Mouse (Mus musculus) lung, postnatal 0 days (tissue): ENCODE results near the gene Cog5. TPM values are rescaled to one million over a fixed set of nuclear protein-coding genes. Genes with fewer than 3 reads are reported as not detected.

Experiments used
- ATAC-seq: fragments of 200-750 bp; cut with Nextera tagmentation; 2 replicates; pipeline ENCODE4 v1.8.0; 2017; ENCODE audit warnings: moderate library complexity
- DNase-seq: peaks from one replicate; pipeline ENCODE4 v3.0.0-alpha.2; 2016; ENCODE audit warnings: low spot score
- H3K27ac ChIP-seq: fragments of 300-500 bp; sonication (generic); 2 replicates; pipeline ENCODE4 v1.5.1; 2014; ENCODE audit warnings: antibody characterized with exemption, mild to moderate bottlenecking, low read length, mixed read lengths
- H3K27me3 ChIP-seq: fragments of 300-500 bp; sonication (generic); replicated peaks from 2 replicates; pipeline ENCODE4 v1.6.1; 2014; ENCODE audit warnings: low read length, mixed read lengths; ENCODE audit not compliant: insufficient read depth
- H3K36me3 ChIP-seq: fragments of 300-500 bp; sonication (generic); 2 replicates; pipeline ENCODE4 v1.6.1; 2014; ENCODE audit warnings: low read length, mixed read lengths; ENCODE audit not compliant: insufficient read depth
- H3K4me1 ChIP-seq: fragments of 300-500 bp; sonication (generic); 2 replicates; pipeline ENCODE4 v1.6.1; 2014; ENCODE audit warnings: antibody characterized with exemption, low read depth, low read length, mixed read lengths; ENCODE audit not compliant: insufficient read depth
- H3K4me2 ChIP-seq: fragments of 300-500 bp; sonication (generic); replicated peaks from 2 replicates; pipeline ENCODE4 v1.6.1; 2014; ENCODE audit warnings: low read depth, mild to moderate bottlenecking, low read length, moderate library complexity, mixed read lengths
- H3K4me3 ChIP-seq: fragments of 300-500 bp; sonication (generic); 2 replicates; pipeline ENCODE4 v1.5.1; 2014; ENCODE audit warnings: low read depth, low read length
- H3K9ac ChIP-seq: fragments of 300-500 bp; sonication (generic); replicated peaks from 2 replicates; pipeline ENCODE4 v1.6.1; 2014; ENCODE audit warnings: low read depth, mild to moderate bottlenecking
- H3K9me3 ChIP-seq: fragments of 300-500 bp; sonication (generic); 2 replicates; pipeline ENCODE4 v1.6.1; 2016; ENCODE audit warnings: low read length, mixed read lengths
- CTCF ChIP-seq: IDR thresholded peaks from 2 replicates; pipeline ENCODE4 v1.5.1; 2016; ENCODE audit warnings: antibody characterized with exemption, mild to moderate bottlenecking
- EP300 ChIP-seq: IDR thresholded peaks from 2 replicates; pipeline ENCODE4 v1.6.1; 2016; ENCODE audit warnings: antibody characterized with exemption, mild to moderate bottlenecking, control low read depth
- WGBS: fragments of 180-500 bp; shearing (Covaris S2); extraction: QIAGEN DNeasy Blood & Tissue Kit; methylation state at CpG from one replicate; pipeline ENCODE4 v1.1.7; 2014; 5-methylcytosine and 5-hydroxymethylcytosine counted together
- polyA plus RNA-seq: library from polyadenylated mRNA; unstranded; fragments of >200 nt; fragmentation: Nextera tagmentation; extraction: Ambion mirVana; gene quantifications from 2 replicates; pipeline ENCODE4 v1.2.1, GENCODE M21; 2015

Gene Cog5
- polyA plus RNA-seq, 1 experiment from 2014 or later, result 17.0 TPM

DNA sequence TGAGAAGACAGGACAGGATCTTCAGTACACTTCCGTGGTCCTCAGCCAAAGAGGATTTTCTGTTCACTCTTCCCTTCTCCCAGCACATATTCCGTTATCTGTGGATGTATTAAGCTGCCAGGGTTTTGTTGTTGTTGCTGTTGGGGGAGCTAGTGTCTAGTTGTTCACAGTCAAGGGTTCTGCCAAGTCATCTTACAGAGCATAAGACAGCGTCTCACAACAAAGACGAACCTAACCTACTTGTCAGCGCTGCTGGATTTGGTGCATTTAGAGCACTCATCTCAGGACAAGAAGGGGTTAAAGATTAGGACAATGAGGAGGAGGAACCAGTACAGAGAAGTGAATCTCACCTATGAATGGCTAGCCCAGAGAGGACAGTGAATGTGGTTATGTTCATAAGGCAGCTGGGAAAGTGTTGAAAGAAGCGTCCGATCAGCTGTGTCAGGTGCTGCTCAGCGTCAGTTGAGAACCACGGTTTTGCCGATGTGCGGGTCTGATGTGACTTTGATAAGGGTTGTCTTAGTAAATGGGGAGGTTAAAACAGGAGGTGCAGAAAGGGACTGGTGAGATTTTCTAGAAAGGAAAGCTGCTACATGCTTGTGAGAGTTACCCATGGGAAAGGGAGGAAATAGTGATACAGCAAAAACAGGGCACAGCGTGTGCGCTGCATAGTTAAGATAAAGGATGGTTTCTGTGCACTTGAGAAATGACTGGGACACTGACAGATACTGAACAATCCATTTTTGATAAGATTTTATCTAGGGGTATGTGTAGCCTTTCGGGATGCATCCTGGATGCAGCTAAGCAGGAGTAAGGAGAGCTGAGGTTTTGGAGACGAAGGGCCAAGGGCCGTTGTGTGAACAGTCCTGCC, 208.2 kb downstream of the Cog5 start:
- H3K36me3 ChIP-seq, result no peaks in the 10 kb centered on the region
- H3K9ac ChIP-seq, result no peak overlapping the region
- no peak for ATAC-seq
- no peak overlapping the region for H3K4me2 ChIP-seq
- no peak for DNase-seq
- no peak overlapping the region for H3K4me3 ChIP-seq
- H3K27me3 ChIP-seq, result no peaks in the 10 kb centered on the region
- TF ChIP-seq CTCF (no peak), EP300 (no peak)
- no peaks in the 10 kb centered on the region for H3K4me1 ChIP-seq
- no peak overlapping the region for H3K27ac ChIP-seq
- 77% methylated on average over 16 of the region's 16 CpGs for WGBS
- no peaks in the 10 kb centered on the region for H3K9me3 ChIP-seq

DNA sequence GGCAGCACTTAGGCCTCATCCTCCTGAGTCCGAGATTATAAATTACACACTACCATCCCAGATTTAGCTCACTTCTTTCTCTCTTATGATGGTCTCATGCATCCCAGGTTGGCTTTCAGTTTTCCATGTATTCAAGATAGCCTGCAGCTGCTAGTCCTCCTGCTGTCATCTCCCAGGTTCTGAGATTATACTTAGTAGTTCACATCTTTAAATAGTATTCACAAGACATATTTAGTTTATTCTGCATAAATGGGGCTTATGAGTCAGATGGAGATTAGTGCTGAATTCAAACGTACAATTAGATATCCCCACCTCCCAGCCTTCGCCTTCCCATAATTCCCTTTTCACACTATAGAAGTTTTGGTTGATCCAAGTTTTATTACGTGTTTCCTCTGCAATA, 222.1 kb downstream of the Cog5 start:
- ATAC-seq, result no peak
- H3K4me2 ChIP-seq, result no peak overlapping the region
- WGBS, result 81% methylated on average over 4 of the region's 4 CpGs
- H3K9me3 ChIP-seq, result no peaks in the 10 kb centered on the region
- H3K4me1 ChIP-seq, result no peaks in the 10 kb centered on the region
- DNase-seq, result no peak
- no peaks in the 10 kb centered on the region for H3K36me3 ChIP-seq
- H3K9ac ChIP-seq, result no peak overlapping the region
- no peak overlapping the region for H3K4me3 ChIP-seq
- no peaks in the 10 kb centered on the region for H3K27me3 ChIP-seq
- no peak overlapping the region for H3K27ac ChIP-seq
- TF ChIP-seq CTCF (no peak), EP300 (no peak)

DNA sequence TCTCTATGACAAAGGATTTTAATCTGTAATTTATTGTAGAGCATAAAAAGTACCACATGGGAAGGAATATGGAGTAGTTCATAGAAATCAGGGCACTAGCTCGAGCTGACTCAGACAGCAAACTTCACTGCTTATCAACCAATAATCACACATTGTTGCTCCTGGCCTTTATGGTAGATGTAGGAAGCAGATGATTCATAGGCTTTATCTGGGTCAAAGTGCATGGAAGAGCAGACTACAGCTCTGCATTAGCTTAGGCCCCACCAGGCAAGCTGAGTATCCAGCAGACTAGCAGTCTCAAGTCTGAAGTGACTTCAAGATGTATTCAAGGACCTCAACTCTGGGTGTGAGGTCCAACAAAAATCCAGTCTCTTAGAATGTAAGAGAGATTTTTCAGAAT, 228.1 kb downstream of the Cog5 start:
- no peak for ATAC-seq
- 57% methylated on average over 1 of the region's 1 CpGs for WGBS

DNA sequence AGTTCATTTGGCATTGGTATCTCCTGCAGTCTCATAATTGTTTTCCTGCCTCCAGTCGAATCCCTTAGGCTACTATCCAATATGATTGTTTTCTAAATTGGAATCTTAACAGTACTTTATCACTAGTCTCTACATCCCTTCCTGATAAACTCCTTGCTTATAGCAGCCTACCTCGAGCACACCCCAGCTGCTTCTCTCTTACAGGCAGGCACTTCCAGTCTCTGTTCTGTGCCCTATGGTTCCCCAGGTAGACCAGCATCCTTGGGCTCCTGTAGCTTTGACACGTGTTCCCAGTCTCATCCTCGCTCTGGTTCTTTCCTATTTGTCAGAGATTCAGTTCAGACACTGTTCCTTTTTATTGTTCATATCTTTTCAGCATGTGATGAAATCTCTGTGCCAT, 229.7 kb downstream of the Cog5 start:
- Histone ChIP-seq H3K27ac (no peak overlapping the region), H3K9ac (no peak overlapping the region), H3K27me3 (no peaks in the 10 kb centered on the region), H3K4me2 (no peak overlapping the region), H3K4me3 (no peak overlapping the region), H3K4me1 (no peaks in the 10 kb centered on the region), H3K9me3 (no peaks in the 10 kb centered on the region), H3K36me3 (0 out of 2 replicates have a peak, but pooled peaks cover 4% of the 10 kb centered on the region)
- ATAC-seq (no peak), DNase-seq (no peak)
- TF ChIP-seq CTCF (no peak), EP300 (no peak)
- WGBS, result 79% methylated on average over 4 of the region's 4 CpGs

More for the DNA sequence above, 228.1 kb downstream of the Cog5 start:
- Histone ChIP-seq H3K27me3 (no peaks in the 10 kb centered on the region), H3K4me3 (no peak overlapping the region), H3K27ac (no peak overlapping the region), H3K9me3 (no peaks in the 10 kb centered on the region), H3K9ac (no peak overlapping the region), H3K4me2 (no peak overlapping the region), H3K4me1 (no peaks in the 10 kb centered on the region), H3K36me3 (0 out of 2 replicates have a peak, but pooled peaks cover 4% of the 10 kb centered on the region)
- DNase-seq, result no peak
- TF ChIP-seq EP300 (no peak), CTCF (no peak)

DNA sequence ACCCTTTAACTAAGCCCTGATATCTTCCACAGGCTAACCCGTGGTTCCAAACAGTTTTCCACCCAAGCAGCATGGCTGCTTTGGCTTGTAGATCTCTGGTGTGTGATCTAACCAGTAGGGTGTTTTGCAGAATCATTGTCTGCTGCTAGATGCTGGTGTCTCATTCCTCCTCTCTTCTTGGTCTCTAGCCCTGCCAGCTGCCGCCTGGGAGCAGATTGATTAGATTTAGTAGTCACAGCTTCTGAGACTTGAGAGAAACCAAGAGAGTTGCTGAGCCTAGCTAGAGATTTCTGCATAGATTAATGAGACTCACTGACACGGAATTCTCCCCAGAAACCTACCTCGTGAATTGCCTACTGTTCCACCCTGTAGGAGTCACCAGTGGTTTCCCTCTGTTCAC, 230.4 kb downstream of the Cog5 start:
- DNase-seq (no peak), ATAC-seq (no peak)
- Histone ChIP-seq H3K36me3 (0 out of 2 replicates have a peak, but pooled peaks cover 4% of the 10 kb centered on the region), H3K4me3 (no peak overlapping the region), H3K9ac (no peak overlapping the region), H3K4me2 (no peak overlapping the region), H3K27ac (no peak overlapping the region), H3K27me3 (no peaks in the 10 kb centered on the region), H3K4me1 (no peaks in the 10 kb centered on the region), H3K9me3 (no peaks in the 10 kb centered on the region)
- 78% methylated on average over 4 of the region's 4 CpGs for WGBS
- TF ChIP-seq EP300 (no peak), CTCF (no peak)

DNA sequence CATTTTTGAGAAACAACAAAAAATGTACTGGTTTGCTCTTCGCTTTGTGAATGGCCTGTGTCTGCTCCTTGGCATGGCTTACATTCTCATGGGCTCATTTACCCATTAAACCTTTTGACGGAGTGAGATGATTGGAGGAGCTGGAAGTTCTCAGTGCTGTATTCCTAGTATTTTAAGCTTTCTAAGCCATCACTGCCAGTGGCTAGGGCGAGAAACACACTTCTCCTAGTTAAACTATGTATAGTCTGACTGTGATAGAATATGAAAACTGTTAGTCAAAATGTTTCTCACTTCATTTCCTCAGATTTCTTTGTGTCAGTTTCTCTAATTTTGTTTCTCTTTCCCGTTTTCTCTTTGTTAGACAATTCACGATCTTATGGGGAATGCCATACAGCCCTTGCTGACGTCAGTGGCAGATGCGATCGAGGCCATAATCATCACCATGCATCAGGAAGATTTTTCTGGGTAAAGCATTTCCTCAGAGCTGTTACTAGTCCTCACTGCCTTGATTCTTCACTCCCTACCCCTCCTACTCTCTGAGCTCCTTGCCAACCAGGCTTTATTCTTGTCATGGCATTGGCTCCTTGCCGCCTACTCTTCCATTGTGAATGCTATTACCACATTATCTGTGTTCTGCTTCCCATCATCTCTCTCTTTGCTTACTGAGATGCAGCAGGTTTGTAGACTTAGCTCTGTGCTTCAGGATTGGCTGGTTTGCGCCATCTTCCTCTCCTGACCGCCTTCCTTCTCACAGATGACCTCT, 231.4 kb downstream of the Cog5 start:
- ATAC-seq, result no peak
- no peaks in the 10 kb centered on the region for H3K27me3 ChIP-seq
- TF ChIP-seq CTCF, result no peak
- no peak for TF ChIP-seq EP300
- 94% methylated on average over 11 of the region's 11 CpGs for WGBS
- no peak overlapping the region for H3K4me2 ChIP-seq
- H3K27ac ChIP-seq, result no peak overlapping the region
- no peak for DNase-seq
- no peak overlapping the region for H3K9ac ChIP-seq
- H3K4me3 ChIP-seq, result no peak overlapping the region
- H3K4me1 ChIP-seq, result no peaks in the 10 kb centered on the region
- H3K9me3 ChIP-seq, result no peaks in the 10 kb centered on the region
- H3K36me3 ChIP-seq, result 0 out of 2 replicates have a peak, but pooled peaks cover 4% of the 10 kb centered on the region
